Mouse (Mus musculus): ENCODE data around the gene Dapp1.

The Dapp1 gene

DNA sequence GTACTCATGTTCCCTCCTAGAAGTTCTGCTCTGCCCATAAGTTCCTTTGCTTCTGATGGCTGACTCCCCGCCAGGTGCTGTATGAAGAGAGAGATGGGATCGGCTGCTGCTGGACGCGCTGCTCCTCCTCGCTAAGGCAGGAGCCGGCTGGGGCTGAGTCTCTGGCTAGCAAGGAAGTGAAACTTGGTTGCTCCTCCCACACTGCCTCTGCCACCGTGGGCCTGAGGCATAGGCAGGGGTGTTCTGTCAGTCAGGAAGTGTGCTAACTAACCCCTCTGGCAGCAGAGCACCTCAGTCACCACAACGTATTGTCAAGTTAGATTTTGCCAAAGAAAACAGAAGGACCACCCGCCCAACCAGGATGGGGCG lies at the start of gene Dapp1:
Dapp1 (minus strand) TSS at position 164 of the 369 bp plus-strand sequence.
- DNase-seq: peak; percentile 33

DNA sequence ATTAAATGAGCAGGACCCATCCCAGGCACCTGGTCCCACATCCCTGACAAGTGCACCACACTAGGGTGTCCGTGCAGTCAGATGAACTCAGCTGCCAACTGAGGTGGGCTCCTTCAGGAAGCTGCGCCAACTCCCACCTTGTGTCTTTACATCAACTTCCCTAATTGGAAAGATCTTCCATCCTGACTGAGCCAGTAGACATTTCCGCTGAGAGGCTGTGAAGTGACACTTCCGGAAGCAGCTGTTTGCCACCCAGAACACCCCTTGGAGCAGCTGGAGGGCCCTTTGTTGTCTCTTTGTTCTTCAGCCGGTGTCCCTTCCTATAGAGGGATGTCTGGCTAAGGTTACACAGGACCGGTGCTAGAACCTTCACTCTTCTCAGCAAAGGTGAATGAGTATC lies 49.2 kb upstream of the Dapp1 start:
- DNase-seq: no peak

DNA sequence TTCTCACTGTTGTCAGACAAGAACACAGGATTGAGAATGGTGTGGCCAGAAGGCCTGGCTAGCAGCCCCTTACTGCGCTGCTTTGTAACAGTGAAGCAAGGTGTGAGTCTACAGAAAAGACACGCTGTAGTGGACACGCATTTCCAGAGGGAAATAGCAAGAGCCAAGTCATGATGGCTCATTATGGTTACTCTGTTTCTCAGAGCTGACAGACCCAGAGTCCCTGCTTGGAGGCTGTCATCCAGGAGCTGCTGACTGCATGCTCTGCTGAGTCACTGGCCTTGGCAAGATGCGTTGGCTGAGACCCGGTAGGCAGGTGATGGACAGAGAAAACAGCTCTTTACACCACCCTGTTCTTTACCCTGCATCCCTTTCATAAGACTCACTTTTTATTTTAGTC lies 48.0 kb upstream of the Dapp1 start:
- DNase-seq: no peak

DNA sequence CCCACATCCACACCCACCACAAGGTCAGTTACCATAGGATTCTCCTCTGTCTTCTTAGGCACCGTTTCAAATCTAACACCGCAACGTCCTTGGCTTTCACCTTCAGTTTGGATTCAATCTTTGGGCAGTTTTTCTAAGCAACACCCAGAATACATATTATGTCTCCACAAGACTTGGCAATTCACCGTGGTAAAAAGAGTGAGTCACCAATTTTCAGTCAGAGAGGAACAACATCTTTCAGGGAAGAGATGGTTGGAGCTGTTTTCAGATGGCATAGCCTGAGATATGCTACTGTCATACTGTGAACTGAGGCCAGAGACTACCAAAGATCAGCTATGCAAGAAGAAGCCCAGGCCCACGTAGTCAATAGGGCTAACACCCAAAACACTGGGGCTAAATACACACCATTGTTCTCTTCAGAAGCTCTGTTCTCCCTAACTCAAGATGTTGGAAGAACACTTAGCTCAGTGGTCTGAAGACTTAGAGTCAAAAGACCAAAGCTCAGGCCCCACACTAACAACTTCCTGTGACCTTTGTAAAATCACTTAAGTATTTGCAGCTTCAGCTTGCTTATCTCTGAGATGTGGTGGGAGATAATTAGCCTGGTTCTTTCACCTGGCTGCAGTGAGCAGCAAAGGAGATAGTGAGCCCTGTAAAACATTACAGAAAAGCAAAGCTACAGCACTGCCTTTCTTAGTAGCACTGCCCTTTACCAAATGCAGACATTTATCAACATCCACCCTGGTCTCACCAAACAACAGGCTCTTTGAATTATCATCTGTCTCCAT lies 46.4 kb upstream of the Dapp1 start:
- DNase-seq: no peak

DNA sequence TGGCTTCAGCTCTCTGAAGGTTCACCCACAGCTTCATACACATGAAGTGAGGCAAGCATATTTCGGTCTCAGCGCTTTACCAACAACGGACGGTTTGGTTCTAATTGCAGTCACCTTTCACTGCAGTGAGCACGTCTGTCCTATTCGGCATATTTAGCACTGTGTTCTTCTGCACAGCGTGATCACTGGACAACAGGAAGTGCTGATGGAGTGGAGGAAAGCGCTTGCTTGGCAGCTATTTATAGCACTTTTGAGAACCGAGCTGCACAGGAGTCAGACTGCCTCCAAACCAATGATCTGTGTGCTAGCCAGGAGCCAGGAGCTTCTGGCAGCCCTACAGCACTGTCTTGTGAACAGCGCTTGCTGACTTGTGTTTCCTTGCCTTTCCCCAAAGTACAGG lies 44.9 kb upstream of the Dapp1 start:
- DNase-seq: no peak

DNA sequence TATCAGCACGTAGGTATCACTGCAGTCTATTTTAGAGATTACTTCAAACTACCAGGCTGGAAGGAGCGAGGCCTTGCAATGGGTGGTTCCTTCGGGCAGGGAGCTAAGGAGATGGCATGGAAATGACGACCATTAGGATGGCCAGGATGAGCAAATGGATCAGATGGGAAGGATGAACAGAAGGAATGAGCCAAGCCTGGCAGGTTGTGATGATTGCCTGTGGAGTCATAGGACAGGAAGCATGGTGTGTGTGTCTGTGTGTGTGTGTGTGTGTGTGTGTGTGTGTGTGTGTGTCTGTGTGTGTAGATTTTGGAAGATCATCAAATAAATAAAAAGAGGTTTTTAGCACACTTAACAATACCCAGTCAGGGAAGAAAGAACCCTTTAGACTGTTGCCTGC lies 41.3 kb upstream of the Dapp1 start:
- no peak for DNase-seq

DNA sequence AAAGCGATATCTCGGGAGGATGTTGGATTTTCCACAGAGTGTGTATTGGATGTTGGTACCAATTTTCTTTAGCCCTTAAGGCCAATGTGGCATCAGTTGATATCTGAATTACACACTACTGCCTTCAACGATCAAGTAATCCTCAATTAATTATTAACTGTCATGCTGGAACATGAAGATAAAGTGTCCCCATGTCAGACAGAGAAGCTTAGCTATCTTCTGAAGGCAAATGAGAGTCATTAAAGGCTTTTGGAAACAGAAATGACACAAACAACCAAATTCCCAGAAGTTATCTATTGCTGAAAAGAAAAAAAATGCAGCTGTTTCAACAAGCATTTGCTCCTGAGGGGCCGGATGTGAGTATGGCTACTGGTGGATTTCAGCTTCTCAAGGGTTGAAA lies 40.7 kb upstream of the Dapp1 start:
- DNase-seq: no peak

DNA sequence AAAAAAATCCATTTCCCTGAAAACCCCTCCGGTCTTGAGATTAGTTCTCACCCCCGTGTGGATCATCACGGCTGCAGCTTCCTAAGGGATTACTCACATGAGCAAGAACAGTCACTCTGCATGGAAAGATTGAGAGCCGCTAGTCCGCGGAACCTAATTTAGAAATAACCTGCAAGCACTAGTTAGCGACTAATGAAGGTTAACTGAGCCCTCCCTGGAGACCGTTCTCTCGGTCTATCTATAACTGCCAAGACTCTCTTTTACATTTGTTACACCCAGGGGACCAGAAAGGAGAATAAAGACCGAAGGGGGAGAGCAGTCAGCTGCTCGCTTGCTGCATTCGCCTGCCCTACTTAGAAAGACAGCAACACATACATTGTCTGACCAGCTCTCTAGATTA lies 35.5 kb upstream of the Dapp1 start:
- DNase-seq: no peak

DNA sequence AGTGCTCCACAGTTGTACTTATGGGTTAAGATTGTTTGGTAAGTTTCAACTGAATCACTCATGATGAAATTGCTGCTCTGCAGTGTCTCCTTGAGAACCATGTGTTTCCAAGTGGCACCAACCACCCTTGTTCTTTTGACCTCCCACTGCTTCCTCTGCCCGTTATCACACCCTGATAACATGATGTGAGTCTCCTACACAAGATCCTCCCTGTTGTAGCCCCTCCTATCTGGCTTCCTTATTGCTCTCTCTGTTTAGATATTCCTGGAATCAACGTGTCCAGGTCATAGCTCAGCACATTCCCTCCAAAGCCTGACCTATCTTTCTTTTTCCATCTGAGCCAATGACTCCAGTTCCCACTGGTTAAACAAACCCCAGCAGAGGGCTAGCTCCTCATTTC lies 33.4 kb upstream of the Dapp1 start:
- no peak for DNase-seq

DNA sequence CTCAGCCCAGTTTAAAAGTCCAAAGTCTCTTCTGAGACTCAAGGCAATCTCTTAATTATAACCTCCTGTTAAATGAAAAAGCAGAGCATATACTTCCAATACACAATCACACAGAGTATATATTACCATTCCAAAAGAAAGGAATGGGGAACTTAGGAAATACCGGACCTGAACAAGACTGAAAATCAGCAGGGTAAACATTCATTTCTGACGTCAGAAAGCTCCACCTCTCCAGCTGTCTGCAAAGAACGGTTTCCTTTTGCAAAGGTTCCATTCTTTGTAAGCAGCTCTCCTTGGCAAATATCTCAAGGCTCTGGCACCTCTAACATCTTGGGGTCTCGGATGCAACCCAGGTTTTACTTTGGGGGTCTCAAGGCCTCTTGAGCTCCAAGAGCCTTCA lies 31.0 kb upstream of the Dapp1 start:
- no peak for DNase-seq

DNA sequence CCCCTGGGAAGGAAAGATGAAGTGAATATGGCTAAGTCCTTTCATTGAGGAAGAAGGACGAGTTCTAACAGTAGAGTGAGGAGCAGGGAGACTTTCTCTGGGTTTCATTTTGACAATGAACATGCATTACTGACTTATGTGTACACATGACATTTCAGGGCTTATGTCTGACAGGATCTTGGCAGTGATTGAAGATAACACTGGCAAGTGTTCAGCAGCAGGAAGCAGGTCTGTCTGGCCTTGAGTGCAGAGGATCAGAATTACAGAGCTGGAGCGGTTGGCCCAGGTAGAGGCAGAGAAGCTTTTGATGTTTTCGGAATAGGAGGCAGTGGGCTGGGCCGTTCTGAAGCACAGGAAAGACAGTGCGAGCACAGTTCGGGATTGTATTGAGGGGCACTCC lies 26.8 kb upstream of the Dapp1 start:
- DNase-seq: no peak

DNA sequence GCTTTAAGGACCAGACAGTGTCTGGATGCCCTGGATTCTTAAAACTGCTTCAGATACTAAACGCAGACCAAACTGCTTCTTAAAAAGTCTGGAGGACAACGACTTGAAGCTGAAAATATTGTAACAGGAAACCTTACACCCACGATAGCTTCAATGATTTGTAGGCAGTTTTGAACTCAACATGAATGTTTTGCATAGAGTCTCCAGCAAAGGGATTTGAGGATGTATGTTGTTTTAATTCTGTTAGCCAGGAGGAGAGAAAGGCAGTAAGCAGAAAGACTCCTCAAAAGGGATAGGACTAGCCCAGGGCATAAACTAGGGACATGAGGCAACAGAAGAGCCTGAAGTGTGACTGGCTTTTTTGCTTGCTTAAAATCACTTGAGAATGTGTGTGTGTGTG lies 25.6 kb upstream of the Dapp1 start:
- no peak for DNase-seq

DNA sequence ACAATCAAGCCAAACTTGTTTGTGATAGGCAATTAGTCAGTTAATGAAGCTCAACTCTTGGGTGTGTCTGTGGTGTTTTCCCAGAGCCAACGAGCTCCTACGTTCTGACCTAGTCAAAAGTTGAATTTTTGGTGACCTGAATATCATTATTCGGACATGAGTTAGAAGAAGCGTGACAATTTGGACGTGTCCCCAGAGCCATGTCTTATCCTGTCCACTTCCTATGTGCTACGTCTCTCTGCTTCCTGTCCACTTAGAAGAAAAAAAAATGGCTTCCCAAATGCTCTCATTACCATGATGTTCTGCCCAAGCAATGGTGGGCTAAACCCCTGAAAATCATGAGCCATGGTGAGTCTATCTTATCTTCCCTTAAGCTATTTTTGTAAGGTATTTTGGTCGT lies 21.9 kb upstream of the Dapp1 start:
- no peak for DNase-seq

DNA sequence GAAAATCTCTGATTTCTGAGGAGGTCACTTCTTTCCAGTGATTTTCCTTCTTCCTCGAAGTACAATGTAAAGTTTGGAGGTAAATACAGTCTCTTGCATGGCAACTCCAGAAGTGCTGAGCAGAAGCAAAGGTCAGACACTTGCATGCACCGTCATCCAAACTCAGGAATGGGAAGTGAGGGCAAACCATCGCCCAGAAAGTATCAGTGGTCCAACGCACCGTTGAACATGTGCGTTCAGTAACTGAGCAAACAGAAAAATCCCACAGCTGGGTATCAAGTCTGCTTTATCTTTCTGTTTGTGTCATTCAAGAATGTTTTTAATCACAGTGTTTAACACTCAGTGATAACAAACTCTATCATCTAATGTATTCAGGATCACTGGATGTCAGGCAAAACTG lies 21.2 kb upstream of the Dapp1 start:
- no peak for DNase-seq

DNA sequence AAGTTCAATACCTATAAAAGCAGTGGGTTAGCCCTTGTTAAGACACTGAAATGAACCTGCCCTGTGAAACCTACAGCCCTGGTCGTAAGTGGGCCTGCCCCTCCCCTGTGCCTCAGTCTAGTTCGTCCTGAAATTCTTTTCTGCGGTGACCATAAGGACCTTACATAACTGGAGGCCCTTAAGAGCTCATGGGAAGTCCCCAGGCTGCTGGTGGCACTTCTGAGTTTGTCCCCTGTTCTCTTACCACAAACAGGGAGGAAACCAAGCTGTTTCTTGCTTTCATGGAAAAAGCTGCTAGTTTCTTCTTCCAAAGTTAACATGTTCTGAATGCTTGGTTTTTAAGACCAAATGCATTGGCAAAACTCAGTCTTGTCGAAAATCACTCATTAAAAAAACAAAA lies 20.5 kb upstream of the Dapp1 start:
- DNase-seq: no peak

DNA sequence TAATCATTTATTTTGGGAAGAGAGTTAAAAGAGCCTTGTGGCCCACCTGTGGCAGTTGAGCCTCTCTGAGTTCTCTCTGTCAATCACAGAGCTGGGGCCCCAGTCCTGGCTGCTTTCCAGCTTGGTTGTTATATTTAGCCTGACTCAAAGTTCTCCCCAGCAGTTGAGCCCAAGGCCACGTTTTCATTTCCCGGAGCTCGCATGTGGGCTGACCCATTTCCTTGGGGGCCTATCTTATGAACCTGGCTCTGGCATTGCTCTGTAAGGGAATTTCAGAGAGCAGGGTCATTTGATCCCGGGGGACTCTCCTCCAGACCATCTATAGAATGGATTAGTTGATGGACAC lies 19.4 kb upstream of the Dapp1 start:
- peak; percentile 49 for DNase-seq

DNA sequence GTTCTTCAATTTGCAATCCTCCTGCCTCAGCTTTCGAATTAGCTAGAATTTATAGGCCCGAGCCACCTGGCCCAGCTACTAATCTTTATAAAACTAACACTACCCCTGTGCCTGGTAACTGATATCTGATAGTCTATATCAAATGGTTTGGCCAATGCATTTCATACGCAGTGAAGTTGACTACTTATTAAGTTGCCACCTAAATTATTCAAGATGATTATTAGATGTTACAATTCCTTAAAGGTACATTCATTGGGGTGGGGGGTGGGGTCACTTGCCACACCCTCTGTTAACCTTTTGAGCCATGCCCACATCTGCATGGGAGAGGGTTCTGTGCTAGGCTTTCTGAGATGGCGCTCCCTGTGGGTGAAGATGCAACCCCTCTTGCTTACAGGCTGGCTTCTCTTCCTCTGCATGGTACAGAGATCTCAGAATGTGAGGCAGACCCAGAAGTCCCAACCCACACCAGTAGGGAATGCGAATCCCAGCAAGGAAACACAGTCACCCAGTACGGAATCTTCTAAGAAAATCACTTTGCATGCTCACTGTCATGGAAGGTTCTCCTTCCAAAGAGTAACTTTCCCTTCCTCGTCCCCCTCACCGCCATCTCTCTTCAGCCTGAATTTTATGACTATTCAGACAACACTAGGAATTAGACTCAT lies 18.8 kb upstream of the Dapp1 start:
- no peak for DNase-seq

DNA sequence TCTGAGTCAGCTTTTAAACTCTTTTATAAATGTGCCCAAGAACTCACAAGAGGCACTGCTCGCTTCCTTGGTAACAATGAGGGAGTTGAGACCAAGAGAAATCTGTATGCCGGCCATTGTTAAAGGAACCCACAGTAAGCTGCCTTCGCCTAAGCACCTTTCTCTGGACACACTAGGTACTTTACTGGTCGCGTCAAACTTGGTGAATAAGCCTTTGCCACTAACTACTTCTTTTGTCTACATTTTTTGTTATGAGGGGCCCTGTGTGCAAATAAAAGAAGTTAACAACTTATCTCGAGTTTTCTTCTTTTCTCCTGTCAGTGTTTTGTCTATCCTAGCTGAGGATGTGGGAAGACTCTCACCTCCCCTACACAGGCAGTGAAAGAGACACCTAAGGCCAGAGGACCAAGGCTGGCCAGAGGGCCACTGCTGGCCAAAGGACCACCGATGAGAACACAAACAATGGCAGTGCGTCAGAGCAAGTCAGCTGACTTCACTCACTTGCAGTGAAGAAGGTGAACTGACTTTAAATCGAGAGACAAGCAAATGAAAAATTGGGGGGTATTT lies 18.0 kb upstream of the Dapp1 start:
- no peak for DNase-seq

DNA sequence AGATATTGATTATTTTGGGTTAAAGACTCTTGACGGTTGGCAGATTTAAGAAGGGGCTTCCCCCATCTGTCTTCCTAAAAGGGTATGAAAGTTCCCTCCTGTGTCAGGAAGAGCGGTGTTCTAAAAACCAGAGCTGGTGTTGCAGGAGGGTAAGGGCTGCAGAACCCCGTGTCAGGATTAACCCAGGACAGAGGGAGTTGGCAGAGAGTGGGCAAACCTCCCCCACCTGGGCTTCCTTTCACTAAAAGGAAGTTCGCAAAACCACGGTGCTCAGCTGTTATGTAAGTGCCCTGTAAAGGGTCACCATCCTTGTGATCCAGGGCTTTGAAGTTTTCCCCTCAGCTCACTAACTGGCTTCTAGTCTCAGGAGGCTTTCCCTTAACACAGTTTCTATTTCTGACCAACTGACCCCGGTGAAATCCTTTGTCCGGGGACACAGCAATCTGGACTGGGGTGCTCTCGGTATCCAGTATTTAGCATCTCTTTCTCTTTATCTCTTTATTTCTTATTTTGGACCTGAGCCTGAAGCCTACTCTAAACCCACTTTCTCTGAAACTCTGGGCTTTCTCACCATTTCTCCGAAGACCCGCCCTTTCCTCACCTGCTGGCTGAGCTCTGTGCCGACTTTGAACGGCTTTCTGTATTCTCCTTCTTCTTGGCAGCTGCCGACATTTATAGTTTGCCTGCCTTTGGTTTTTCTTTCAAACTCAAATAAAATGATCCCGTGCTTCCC lies 17.3 kb upstream of the Dapp1 start:
- no peak for DNase-seq

DNA sequence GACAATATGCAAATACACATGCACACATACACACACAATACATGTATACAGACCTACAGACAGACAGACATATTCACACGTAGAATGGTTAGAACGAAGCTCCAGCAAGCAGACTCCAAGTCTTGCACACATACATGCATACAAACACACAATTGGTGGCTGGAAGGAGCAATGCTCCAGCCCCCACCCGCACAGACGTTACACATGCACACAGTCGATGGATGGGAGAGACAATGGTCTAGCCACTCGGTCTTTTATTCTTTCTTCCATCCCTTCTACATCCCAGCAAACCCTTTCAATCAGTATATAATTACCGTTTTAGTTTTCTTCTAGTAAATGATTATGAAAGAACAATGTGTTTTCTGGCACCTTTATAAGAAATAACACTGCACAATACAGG lies 14.1 kb upstream of the Dapp1 start:
- DNase-seq: no peak

DNA sequence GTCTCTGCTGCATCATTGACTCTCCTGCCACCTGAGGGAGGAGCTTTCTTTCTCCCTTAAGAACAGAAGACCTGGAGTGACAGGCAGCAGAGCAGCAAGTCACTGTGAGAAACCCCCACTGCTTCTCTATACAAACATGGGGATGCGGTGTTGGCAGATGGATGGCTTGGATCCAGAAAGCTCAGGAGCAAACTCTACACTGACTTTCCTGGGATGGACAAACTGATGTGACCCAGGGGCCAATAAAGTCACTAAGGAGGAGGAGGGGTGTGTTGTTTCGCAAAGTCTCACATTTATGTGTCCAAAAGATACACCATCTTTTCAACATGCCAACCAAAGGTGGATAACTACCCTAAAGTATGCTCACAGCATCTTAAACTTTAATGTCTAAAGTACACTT lies 12.9 kb upstream of the Dapp1 start:
- no peak for DNase-seq

DNA sequence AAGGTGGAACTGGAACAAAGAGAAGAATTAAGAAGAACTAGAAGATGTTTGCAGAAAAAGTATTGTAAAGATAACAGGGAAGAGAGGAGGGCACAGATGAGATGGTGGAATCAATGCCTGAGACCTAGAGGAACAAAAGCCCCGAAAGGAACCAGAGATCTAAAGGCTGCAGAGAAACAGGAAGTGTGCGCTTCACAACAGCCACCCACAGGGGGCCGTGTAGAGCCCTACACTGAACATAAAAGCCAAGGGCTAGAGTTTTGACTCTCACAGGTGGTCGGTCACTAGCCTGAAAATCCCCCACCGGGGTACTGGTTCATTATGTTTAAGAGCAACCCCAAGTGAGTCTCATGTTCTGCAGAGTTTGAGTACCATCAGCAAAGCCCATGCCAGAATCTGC lies 11.0 kb upstream of the Dapp1 start:
- no peak for DNase-seq

DNA sequence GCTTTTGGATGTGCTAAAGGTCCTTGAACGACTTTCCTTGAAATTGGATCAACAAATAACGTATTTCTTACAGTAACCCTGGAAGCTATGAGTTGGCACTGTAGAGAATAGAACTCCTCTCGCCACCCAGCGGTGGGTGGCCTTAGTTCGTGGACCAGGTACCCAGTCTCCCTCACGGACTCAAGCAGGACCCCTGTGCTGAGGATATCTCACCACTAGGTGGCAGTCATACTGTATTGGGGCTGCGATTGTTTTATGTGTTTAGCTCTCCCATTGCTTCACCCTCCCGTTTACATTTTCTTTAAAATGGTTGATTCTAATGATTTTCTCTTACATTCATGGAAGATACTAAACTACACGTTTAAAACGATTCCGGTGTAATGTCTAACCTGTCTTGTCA lies 9.8 kb upstream of the Dapp1 start:
- peak; percentile 59 for DNase-seq

DNA sequence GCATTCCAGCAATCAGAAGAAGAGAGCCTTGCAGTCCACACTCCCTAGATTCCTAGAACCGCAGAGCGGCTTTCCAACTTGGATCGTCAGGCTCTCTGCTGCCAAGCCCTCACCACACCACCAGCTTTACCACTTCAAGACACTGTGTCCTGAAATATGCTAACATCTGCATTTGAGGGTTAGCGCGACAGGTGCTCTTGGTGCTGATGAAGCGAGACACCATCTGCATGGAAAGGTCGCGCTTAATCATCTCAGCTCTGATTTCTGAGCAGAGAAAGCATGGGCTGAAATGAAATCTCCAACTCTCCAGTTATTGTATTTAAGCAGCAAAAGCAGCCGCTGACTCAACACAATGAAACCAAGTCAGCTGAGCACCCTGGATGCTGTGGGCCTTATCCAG lies 8.1 kb upstream of the Dapp1 start:
- no peak for DNase-seq
